Mouse (Mus musculus): Measurements from ENCODE around the gene Pde7b. TPM values are rescaled to one million over a fixed set of nuclear protein-coding genes. Genes with fewer than 3 reads are reported as not detected.
A peak's percentile ranks its signal among the peaks of the same experiment; 100 is the strongest.

Pde7b gene
- polyA plus RNA-seq, 1 experiment from 2014 or later: 11.5 TPM

GRCm38 (mm10) chr10:20490281-20490680, 234.6 kb downstream of the Pde7b start:
- Histone ChIP-seq H3K4me3 (replicated peaks) (no peak overlapping the region), H3K27ac (replicated peaks) (no peak overlapping the region), H3K27me3 (no peaks in the 10 kb centered on the region), H3K9me3 (replicated peaks) (no peaks in the 10 kb centered on the region), H3K36me3 (no peaks in the 10 kb centered on the region), H3K4me1 (0 out of 2 replicates have a peak, but pooled peaks cover 4% of the 10 kb centered on the region), H3K4me2 (replicated peaks) (no peak overlapping the region), H3K9ac (no peak overlapping the region)
- ATAC-seq (ENCODE audit: insufficient number of reproducible peaks, low FRiP score, low TSS enrichment, low read depth): no peak
- 45% methylated on average over 8 of the region's 8 CpGs for WGBS

- no peak overlapping the region for H3K4me3 ChIP-seq (replicated peaks)
- no peak for ATAC-seq (ENCODE audit: insufficient number of reproducible peaks, low FRiP score, low TSS enrichment, low read depth)
- H3K27me3 ChIP-seq: no peaks in the 10 kb centered on the region
- H3K9ac ChIP-seq: no peak overlapping the region
- H3K4me1 ChIP-seq: peaks cover 6% of the 10 kb centered on the region; the same call in 1 of the 2 replicates
- 71% methylated on average over 19 of the region's 19 CpGs for WGBS
- no peak overlapping the region for H3K27ac ChIP-seq (replicated peaks)
- H3K9me3 ChIP-seq (replicated peaks): no peaks in the 10 kb centered on the region
- no peak overlapping the region for H3K4me2 ChIP-seq (replicated peaks)
- no peaks in the 10 kb centered on the region for H3K36me3 ChIP-seq
Measured at GRCm38 (mm10) chr10:20486461-20487253, 238.2 kb downstream of the Pde7b start.

GRCm38 (mm10) chr10:20485816-20486215, 239.1 kb downstream of the Pde7b start:
- Histone ChIP-seq H3K9ac (no peak overlapping the region), H3K27ac (replicated peaks) (no peak overlapping the region)
- no peak for ATAC-seq (ENCODE audit: insufficient number of reproducible peaks, low FRiP score, low TSS enrichment, low read depth)

GRCm38 (mm10) chr10:20479481-20479880, 245.4 kb downstream of the Pde7b start:
- H3K4me2 ChIP-seq (replicated peaks): no peak overlapping the region
- peaks cover 8% of the 10 kb centered on the region; the same call in 1 of the 2 replicates for H3K4me1 ChIP-seq
- H3K27ac ChIP-seq (replicated peaks): no peak overlapping the region
- H3K9me3 ChIP-seq (replicated peaks): no peaks in the 10 kb centered on the region
- no peak overlapping the region for H3K4me3 ChIP-seq (replicated peaks)
- H3K27me3 ChIP-seq: no peaks in the 10 kb centered on the region
- WGBS: 73% methylated on average over 8 of the region's 8 CpGs
- H3K9ac ChIP-seq: no peak overlapping the region
- H3K36me3 ChIP-seq: no peaks in the 10 kb centered on the region
- ATAC-seq (ENCODE audit: insufficient number of reproducible peaks, low FRiP score, low TSS enrichment, low read depth): no peak

More at GRCm38 (mm10) chr10:20485816-20486215, 239.1 kb downstream of the Pde7b start:
- Histone ChIP-seq H3K4me3 (replicated peaks) (no peak overlapping the region), H3K4me2 (replicated peaks) (no peak overlapping the region), H3K27me3 (no peaks in the 10 kb centered on the region), H3K9me3 (replicated peaks) (no peaks in the 10 kb centered on the region), H3K4me1 (peaks cover 7% of the 10 kb centered on the region; the same call in 1 of the 2 replicates), H3K36me3 (no peaks in the 10 kb centered on the region)
- WGBS: 82% methylated on average over 3 of the region's 3 CpGs

DNA sequence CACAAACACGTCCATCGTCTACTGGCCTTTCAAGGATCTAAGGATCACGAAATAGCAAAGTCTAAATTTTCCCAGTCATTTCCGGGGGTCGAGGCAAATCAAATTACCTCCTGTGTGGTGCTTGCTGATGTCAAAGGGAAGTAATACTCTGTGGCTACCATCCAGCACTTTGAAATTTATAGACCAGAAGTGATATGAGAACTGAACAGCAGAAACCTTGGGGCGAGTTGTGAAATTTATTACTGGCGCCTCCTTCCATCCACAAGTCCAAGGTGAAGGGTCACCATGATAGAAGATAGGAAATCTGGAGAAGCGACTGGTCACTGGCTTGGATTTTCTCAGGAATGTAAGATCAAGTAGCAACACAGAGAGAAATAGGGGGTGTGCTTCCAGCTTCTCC, 246.4 kb downstream of the Pde7b start:
- no peak for ATAC-seq (ENCODE audit: insufficient number of reproducible peaks, low FRiP score, low TSS enrichment, low read depth)
- Histone ChIP-seq H3K9ac (no peak overlapping the region), H3K4me1 (peaks cover 8% of the 10 kb centered on the region; the same call in 1 of the 2 replicates), H3K4me3 (replicated peaks) (no peak overlapping the region), H3K4me2 (replicated peaks) (no peak overlapping the region), H3K9me3 (replicated peaks) (no peaks in the 10 kb centered on the region), H3K27ac (replicated peaks) (no peak overlapping the region), H3K27me3 (no peaks in the 10 kb centered on the region), H3K36me3 (no peaks in the 10 kb centered on the region)
- 66% methylated on average over 8 of the region's 8 CpGs for WGBS

DNA sequence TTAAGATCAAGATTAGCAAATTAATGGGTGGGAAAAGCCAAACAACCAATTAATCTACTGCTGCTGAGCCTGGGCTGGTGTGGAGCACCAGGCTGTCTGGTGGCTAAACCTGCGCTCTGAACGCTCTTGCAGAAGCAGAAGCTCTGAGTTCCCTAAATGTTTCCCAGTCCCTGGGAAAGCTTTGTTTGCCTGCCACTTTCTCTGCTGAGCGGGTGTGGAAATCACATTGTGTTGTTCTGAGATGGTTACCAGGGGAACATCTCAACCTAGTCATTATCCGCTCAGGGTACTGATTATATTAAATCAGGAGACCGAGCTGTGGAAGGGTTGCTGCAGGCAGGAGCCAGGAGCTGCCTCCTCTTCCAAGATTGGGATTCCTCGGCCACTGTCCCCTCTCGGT, 250.0 kb downstream of the Pde7b start:
- Histone ChIP-seq H3K27ac (replicated peaks) (no peak overlapping the region), H3K4me1 (peaks cover 5% of the 10 kb centered on the region; the same call in 1 of the 2 replicates), H3K4me3 (replicated peaks) (no peak overlapping the region), H3K9ac (no peak overlapping the region), H3K9me3 (replicated peaks) (no peaks in the 10 kb centered on the region), H3K36me3 (no peaks in the 10 kb centered on the region), H3K27me3 (no peaks in the 10 kb centered on the region), H3K4me2 (replicated peaks) (no peak overlapping the region)
- ATAC-seq (ENCODE audit: insufficient number of reproducible peaks, low FRiP score, low TSS enrichment, low read depth): peak; percentile 72
- WGBS: 53% methylated on average over 7 of the region's 7 CpGs

GRCm38 (mm10) chr10:20474036-20474435, 250.8 kb downstream of the Pde7b start:
- Histone ChIP-seq H3K9ac (no peak overlapping the region), H3K27ac (replicated peaks) (no peak overlapping the region), H3K4me3 (replicated peaks) (no peak overlapping the region), H3K36me3 (no peaks in the 10 kb centered on the region), H3K4me1 (peaks cover 5% of the 10 kb centered on the region; the same call in 1 of the 2 replicates), H3K27me3 (no peaks in the 10 kb centered on the region), H3K4me2 (replicated peaks) (no peak overlapping the region), H3K9me3 (replicated peaks) (no peaks in the 10 kb centered on the region)
- no peak for ATAC-seq (ENCODE audit: insufficient number of reproducible peaks, low FRiP score, low TSS enrichment, low read depth)
- WGBS: 75% methylated on average over 9 of the region's 9 CpGs

- Histone ChIP-seq H3K27ac (replicated peaks) (no peak overlapping the region), H3K4me2 (replicated peaks) (no peak overlapping the region), H3K36me3 (no peaks in the 10 kb centered on the region), H3K27me3 (no peaks in the 10 kb centered on the region), H3K4me1 (peaks cover 5% of the 10 kb centered on the region; the same call in 1 of the 2 replicates), H3K9me3 (replicated peaks) (no peaks in the 10 kb centered on the region), H3K9ac (no peak overlapping the region), H3K4me3 (replicated peaks) (no peak overlapping the region)
- ATAC-seq (ENCODE audit: insufficient number of reproducible peaks, low FRiP score, low TSS enrichment, low read depth): no peak
- 82% methylated on average over 5 of the region's 5 CpGs for WGBS
Measured at GRCm38 (mm10) chr10:20473505-20473904, 251.4 kb downstream of the Pde7b start.

DNA sequence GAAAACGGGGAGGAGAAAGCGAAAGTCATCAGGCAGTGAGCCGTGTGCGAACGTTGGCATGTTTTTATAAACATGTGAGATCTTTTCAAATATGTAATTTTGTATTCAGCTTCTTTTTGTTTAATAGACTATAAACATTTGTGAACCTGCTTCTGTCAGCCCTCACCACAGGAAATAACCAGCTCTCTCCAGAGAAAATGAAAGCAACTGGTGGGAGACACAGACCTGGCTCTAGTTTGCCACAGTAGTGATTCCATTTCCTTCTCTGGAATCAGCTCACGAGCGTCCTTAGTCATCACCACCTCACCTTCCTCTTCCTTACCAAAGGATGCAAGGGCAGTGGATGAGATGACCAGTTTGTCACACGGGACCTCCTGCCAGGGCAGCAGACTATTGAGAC, 252.9 kb downstream of the Pde7b start:
- H3K36me3 ChIP-seq: no peaks in the 10 kb centered on the region
- peaks cover 6% of the 10 kb centered on the region; the same call in 1 of the 2 replicates for H3K4me1 ChIP-seq
- WGBS: 76% methylated on average over 8 of the region's 8 CpGs
- H3K4me3 ChIP-seq (replicated peaks): no peak overlapping the region
- H3K9ac ChIP-seq: no peak overlapping the region
- H3K9me3 ChIP-seq (replicated peaks): no peaks in the 10 kb centered on the region
- no peak overlapping the region for H3K27ac ChIP-seq (replicated peaks)
- no peak overlapping the region for H3K4me2 ChIP-seq (replicated peaks)
- no peak for ATAC-seq (ENCODE audit: insufficient number of reproducible peaks, low FRiP score, low TSS enrichment, low read depth)
- H3K27me3 ChIP-seq: no peaks in the 10 kb centered on the region

DNA sequence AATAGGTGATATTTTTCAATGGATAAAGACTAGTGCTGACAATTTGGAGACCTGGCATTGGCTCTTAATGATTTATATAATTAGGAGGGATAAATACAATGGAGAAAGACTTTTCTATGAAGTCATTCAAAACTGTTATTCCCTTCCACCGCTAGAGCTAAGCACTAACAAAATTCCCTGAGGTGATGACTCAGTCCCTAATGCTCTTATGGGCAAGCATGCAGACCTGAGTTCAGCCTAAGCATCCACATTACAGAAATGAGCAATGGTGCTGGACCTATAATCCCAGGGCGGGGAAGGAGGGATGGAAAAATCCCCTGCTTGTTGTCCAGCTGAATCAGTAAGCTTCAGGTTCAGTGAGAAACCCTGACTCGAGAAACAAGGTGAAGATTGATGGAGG, 260.2 kb downstream of the Pde7b start:
- 75% methylated on average over 3 of the region's 3 CpGs for WGBS
- H3K27me3 ChIP-seq: no peaks in the 10 kb centered on the region
- no peak overlapping the region for H3K4me3 ChIP-seq (replicated peaks)
- H3K9ac ChIP-seq: no peak overlapping the region
- no peaks in the 10 kb centered on the region for H3K36me3 ChIP-seq
- no peak overlapping the region for H3K4me2 ChIP-seq (replicated peaks)
- no peaks in the 10 kb centered on the region for H3K9me3 ChIP-seq (replicated peaks)
- no peak for ATAC-seq (ENCODE audit: insufficient number of reproducible peaks, low FRiP score, low TSS enrichment, low read depth)
- 0 out of 2 replicates have a peak, but pooled peaks cover 3% of the 10 kb centered on the region for H3K4me1 ChIP-seq
- H3K27ac ChIP-seq (replicated peaks): no peak overlapping the region

DNA sequence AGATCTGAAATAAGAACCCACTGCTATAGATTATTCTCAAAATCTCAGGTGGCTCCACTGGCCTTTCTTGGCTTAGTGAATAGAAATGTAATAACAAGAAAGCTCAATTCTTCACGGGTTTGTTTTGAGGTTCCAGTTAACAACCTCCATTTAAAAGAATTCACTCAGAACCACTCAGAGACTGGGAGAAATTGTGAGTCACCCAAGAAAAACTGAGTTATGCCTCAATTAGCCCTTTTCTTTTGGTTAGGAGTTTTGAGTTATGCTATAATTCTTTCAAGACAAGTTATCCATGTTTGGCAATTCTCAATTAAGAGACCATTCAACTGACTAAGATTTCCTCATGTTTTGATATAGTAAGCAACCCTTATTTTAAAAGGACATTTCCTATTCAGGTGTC, 260.9 kb downstream of the Pde7b start:
- Histone ChIP-seq H3K9me3 (replicated peaks) (no peaks in the 10 kb centered on the region), H3K4me3 (replicated peaks) (no peak overlapping the region), H3K9ac (no peak overlapping the region), H3K4me1 (0 out of 2 replicates have a peak, but pooled peaks cover 3% of the 10 kb centered on the region), H3K27ac (replicated peaks) (no peak overlapping the region), H3K4me2 (replicated peaks) (no peak overlapping the region), H3K27me3 (no peaks in the 10 kb centered on the region), H3K36me3 (no peaks in the 10 kb centered on the region)
- ATAC-seq (ENCODE audit: insufficient number of reproducible peaks, low FRiP score, low TSS enrichment, low read depth): no peak
- 76% methylated on average over 1 of the region's 1 CpGs for WGBS

- 67% methylated on average over 4 of the region's 4 CpGs for WGBS
- Histone ChIP-seq H3K9me3 (replicated peaks) (no peaks in the 10 kb centered on the region), H3K4me2 (replicated peaks) (no peak overlapping the region), H3K9ac (no peak overlapping the region), H3K27me3 (no peaks in the 10 kb centered on the region), H3K4me1 (0 out of 2 replicates have a peak, but pooled peaks cover 3% of the 10 kb centered on the region), H3K27ac (replicated peaks) (no peak overlapping the region), H3K4me3 (replicated peaks) (no peak overlapping the region), H3K36me3 (no peaks in the 10 kb centered on the region)
- no peak for ATAC-seq (ENCODE audit: insufficient number of reproducible peaks, low FRiP score, low TSS enrichment, low read depth)
Measured at GRCm38 (mm10) chr10:20462596-20462995, 262.3 kb downstream of the Pde7b start.
